Mouse (Mus musculus): ENCODE measurements around the gene Rassf8.

Rassf8 gene

GRCm38 (mm10) chr6:145746132-145746849, at the start of gene Rassf8:
TSS of gene Rassf8 (plus strand) at chr6:145746748.
- DNase-seq, result peak; percentile 87

GRCm38 (mm10) chr6:145701021-145701540, 45.5 kb upstream of the Rassf8 start:
- DNase-seq, result no peak

GRCm38 (mm10) chr6:145703667-145704066, 42.9 kb upstream of the Rassf8 start:
- no peak for DNase-seq

GRCm38 (mm10) chr6:145709956-145710720, 36.4 kb upstream of the Rassf8 start:
- DNase-seq, result no peak

- DNase-seq, result no peak
Observed at GRCm38 (mm10) chr6:145710797-145711196, 35.8 kb upstream of the Rassf8 start.

- DNase-seq, result no peak
Observed at GRCm38 (mm10) chr6:145711320-145711719, 35.2 kb upstream of the Rassf8 start.

GRCm38 (mm10) chr6:145713241-145714114, 33.1 kb upstream of the Rassf8 start:
- DNase-seq, result no peak

GRCm38 (mm10) chr6:145714131-145714530, 32.4 kb upstream of the Rassf8 start:
- no peak for DNase-seq

GRCm38 (mm10) chr6:145722596-145722995, 24.0 kb upstream of the Rassf8 start:
- DNase-seq, result no peak

GRCm38 (mm10) chr6:145723131-145723863, 23.3 kb upstream of the Rassf8 start:
- DNase-seq, result no peak

GRCm38 (mm10) chr6:145725849-145726248, 20.7 kb upstream of the Rassf8 start:
- DNase-seq, result no peak

- DNase-seq, result no peak
Observed at GRCm38 (mm10) chr6:145726986-145727385, 19.6 kb upstream of the Rassf8 start.

- DNase-seq, result no peak
Observed at GRCm38 (mm10) chr6:145732868-145733267, 13.7 kb upstream of the Rassf8 start.

GRCm38 (mm10) chr6:145733276-145733675, 13.3 kb upstream of the Rassf8 start:
- no peak for DNase-seq

- no peak for DNase-seq
Observed at GRCm38 (mm10) chr6:145733911-145734310, 12.6 kb upstream of the Rassf8 start.

- no peak for DNase-seq
Observed at GRCm38 (mm10) chr6:145736099-145736498, 10.4 kb upstream of the Rassf8 start.

- DNase-seq, result no peak
Observed at GRCm38 (mm10) chr6:145739231-145739630, 7.3 kb upstream of the Rassf8 start.

GRCm38 (mm10) chr6:145740011-145740410, 6.5 kb upstream of the Rassf8 start:
- no peak for DNase-seq

- DNase-seq, result no peak
Observed at GRCm38 (mm10) chr6:145745291-145745690, 1.3 kb upstream of the Rassf8 start.

GRCm38 (mm10) chr6:145746921-145747670, 548 bp downstream of the Rassf8 start:
- DNase-seq, result peak; percentile 41
